10 mouse cellular contexts compared by ENCODE assay signal in the genomic region with DNA sequence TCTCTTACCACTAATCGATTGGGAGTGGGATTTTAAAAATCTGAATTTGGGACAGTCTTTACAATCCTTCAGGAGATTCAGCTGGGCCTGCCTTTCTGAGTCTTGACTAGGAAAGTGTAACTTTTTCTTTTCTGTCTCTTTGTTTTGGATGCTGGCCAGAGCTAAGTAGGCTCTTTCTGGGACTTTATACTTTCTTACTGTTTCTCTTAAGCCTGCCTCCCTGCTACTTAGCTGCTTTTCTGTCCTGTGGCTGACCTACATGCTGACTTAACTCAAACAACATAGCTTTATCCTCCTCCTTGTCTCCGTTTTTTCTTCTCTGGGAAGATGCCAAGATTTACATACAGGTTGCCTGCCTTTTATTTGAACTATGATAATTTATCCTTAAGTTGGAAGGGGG. TPM values are rescaled to one million over a fixed set of nuclear protein-coding genes. Genes with fewer than 3 reads are reported as not detected.
DNase-seq lines count a peak whose midpoint lies in the region; ATAC-seq and TF ChIP-seq lines count a peak whose summit lies in the region.
"Had no signal": no experiment of that assay in that cellular context is flagged by ENCODE, and none has a peak within 500 bp of the region (broad histone marks: within the 10 kb centered on the region; RNA-seq: fewer than 3 reads in every experiment).

No protein-coding gene starts in this region.

- H3K27ac ChIP-seq in hindbrain, embryonic 10.5 days = 0 out of 2 replicates have a peak overlapping the region, but pooled peaks have one; percentile 16
- H3K27ac ChIP-seq in hindbrain, embryonic 16.5 days (ENCODE audit: low read depth, low read length) = no peak overlapping the region
- peak overlapping the region; percentile 48; the same call in 1 of the 2 replicates for H3K27ac ChIP-seq in neural tube, embryonic 14.5 days (ENCODE audit: low read depth, low read length)
- H3K27ac ChIP-seq in kidney, postnatal 0 days = no peak overlapping the region
- H3K27ac ChIP-seq in thymus, adult 2 months (ENCODE audit: control insufficient read depth, insufficient read depth, low read length) = no peak overlapping the region

- H3K4me1 ChIP-seq in hindbrain, embryonic 10.5 days (replicated peaks) = peaks cover 23% of the 10 kb centered on the region
- peaks cover 11% of the 10 kb centered on the region for H3K4me1 ChIP-seq in hindbrain, embryonic 16.5 days (ENCODE audit: control insufficient read depth, insufficient read depth, low read depth, low read length)
- H3K4me1 ChIP-seq in neural tube, embryonic 14.5 days (ENCODE audit: control insufficient read depth, insufficient read depth, low read length) = peaks cover 12% of the 10 kb centered on the region
- H3K4me1 ChIP-seq in kidney, postnatal 0 days (replicated peaks; ENCODE audit: insufficient read depth, low read length) = peaks cover 12% of the 10 kb centered on the region
- peaks cover 11% of the 10 kb centered on the region for H3K4me1 ChIP-seq in thymus, adult 2 months (replicated peaks; ENCODE audit: control insufficient read depth, insufficient read depth, low read length)

- peaks cover 12% of the 10 kb centered on the region for H3K36me3 ChIP-seq in hindbrain, embryonic 10.5 days
- H3K36me3 ChIP-seq in hindbrain, embryonic 16.5 days (ENCODE audit: control insufficient read depth, insufficient read depth, low read length) = no peaks in the 10 kb centered on the region
- no peaks in the 10 kb centered on the region for H3K36me3 ChIP-seq in neural tube, embryonic 14.5 days (ENCODE audit: control insufficient read depth, insufficient read depth, low read length)
- no peaks in the 10 kb centered on the region for H3K36me3 ChIP-seq in kidney, postnatal 0 days (ENCODE audit: insufficient read depth, low read length)
- H3K36me3 ChIP-seq in thymus, adult 2 months (ENCODE audit: control insufficient read depth, insufficient read depth, low read length) = no peaks in the 10 kb centered on the region

- ATAC-seq in hindbrain, embryonic 16.5 days = no peak
- ATAC-seq in neural tube, embryonic 14.5 days (ENCODE audit: low read depth) = no peak
- ATAC-seq in kidney, postnatal 0 days (replicated peaks; ENCODE audit: low FRiP score, low read depth) = no peak

- H3K4me3 ChIP-seq in hindbrain, embryonic 10.5 days = no peak overlapping the region
- no peak overlapping the region for H3K4me3 ChIP-seq in hindbrain, embryonic 16.5 days (ENCODE audit: low read length)
- H3K4me3 ChIP-seq in neural tube, embryonic 14.5 days (ENCODE audit: low read depth, low read length) = no peak overlapping the region
- no peak overlapping the region for H3K4me3 ChIP-seq in kidney, postnatal 0 days (replicated peaks; ENCODE audit: low read depth, low read length)
- no peak overlapping the region for H3K4me3 ChIP-seq in thymus, adult 2 months (ENCODE audit: control insufficient read depth, insufficient read depth, low read length)
- H3K4me3 ChIP-seq: myocyte had no signal

- WGBS in hindbrain, embryonic 10.5 days = 66% methylated on average over 2 of the region's 2 CpGs
- WGBS in hindbrain, embryonic 16.5 days = 40% methylated on average over 2 of the region's 2 CpGs
- 53% methylated on average over 2 of the region's 2 CpGs for WGBS in neural tube, embryonic 14.5 days
- WGBS in kidney, postnatal 0 days = 26% methylated on average over 2 of the region's 2 CpGs
- WGBS in thymus, adult 2 months = 83% methylated on average over 2 of the region's 2 CpGs

- H3K9me3 ChIP-seq in hindbrain, embryonic 10.5 days = no peaks in the 10 kb centered on the region
- no peaks in the 10 kb centered on the region for H3K9me3 ChIP-seq in hindbrain, embryonic 16.5 days (ENCODE audit: control insufficient read depth, low read length)
- no peaks in the 10 kb centered on the region for H3K9me3 ChIP-seq in neural tube, embryonic 14.5 days (ENCODE audit: control insufficient read depth, low read length)
- H3K9me3 ChIP-seq in kidney, postnatal 0 days (replicated peaks; ENCODE audit: low read length) = no peaks in the 10 kb centered on the region

- no peak overlapping the region for H3K9ac ChIP-seq in hindbrain, embryonic 16.5 days (ENCODE audit: low read depth, low read length)
- no peak overlapping the region for H3K9ac ChIP-seq in neural tube, embryonic 14.5 days (replicated peaks; ENCODE audit: low read depth, low read length)
- no peak overlapping the region for H3K9ac ChIP-seq in kidney, postnatal 0 days (ENCODE audit: low read depth, low read length)

- H3K27me3 ChIP-seq in hindbrain, embryonic 10.5 days (ENCODE audit: insufficient read depth, poor library complexity, severe bottlenecking) = no peaks in the 10 kb centered on the region
- no peaks in the 10 kb centered on the region for H3K27me3 ChIP-seq in hindbrain, embryonic 16.5 days (replicated peaks; ENCODE audit: control insufficient read depth, insufficient read depth, low read length)
- no peaks in the 10 kb centered on the region for H3K27me3 ChIP-seq in neural tube, embryonic 14.5 days (ENCODE audit: control insufficient read depth, insufficient read depth, low read length)
- H3K27me3 ChIP-seq in kidney, postnatal 0 days (ENCODE audit: insufficient read depth, low read length) = no peaks in the 10 kb centered on the region
- no peaks in the 10 kb centered on the region for H3K27me3 ChIP-seq in thymus, adult 2 months (ENCODE audit: control insufficient read depth, insufficient read depth, low read length)

- H3K4me2 ChIP-seq in hindbrain, embryonic 16.5 days (ENCODE audit: low read length) = no peak overlapping the region
- no peak overlapping the region for H3K4me2 ChIP-seq in neural tube, embryonic 14.5 days (ENCODE audit: low read depth, low read length)
- no peak overlapping the region for H3K4me2 ChIP-seq in kidney, postnatal 0 days (ENCODE audit: low read length)

- no peak for DNase-seq in hindbrain, embryonic 10.5 days (ENCODE audit: low spot score)
- no peak for DNase-seq in neural tube, embryonic 10.5 days (ENCODE audit: extremely low spot score, low spot score)
- DNase-seq in kidney, postnatal 0 days (ENCODE audit: low spot score) = peak; percentile 68
- DNase-seq in testis, postnatal 10 days (ENCODE audit: low spot score) = no peak
- no peak for DNase-seq in thymus, adult 2 months
- DNase-seq: cerebellum, adult 9-10 months; gastrocnemius, postnatal 10 days had no signal

- TF ChIP-seq CTCF in kidney, postnatal 0 days (IDR thresholded peaks at IDR 0.05; ENCODE audit: low read depth) = no peak
- no peak for TF ChIP-seq CTCF in thymus, adult 2 months (IDR thresholded peaks at IDR 0.05; ENCODE audit: borderline replicate concordance, control insufficient read depth, extremely low read depth, insufficient read depth, low read length, poor library complexity)

- no peak for TF ChIP-seq POLR2A in thymus, adult 2 months (IDR thresholded peaks at IDR 0.05; ENCODE audit: control insufficient read depth, extremely low read depth, insufficient read depth, low read length, poor library complexity)

RNA-seq across cellular contexts. Expression of gene Senp6, which starts 19.0 kb away (rescaled TPM):
- polyA plus RNA-seq in hindbrain, embryonic 10.5 days (2016; fragmentation: Nextera tagmentation; extraction: Ambion mirVana) = 48.2 and 49.8 TPM in 2 replicates
- 36.5 and 43.8 TPM in 2 replicates for polyA plus RNA-seq in hindbrain, embryonic 16.5 days (2015; fragmentation: Nextera tagmentation; extraction: Ambion mirVana)
- polyA plus RNA-seq in neural tube, embryonic 14.5 days (2014; fragmentation: Nextera tagmentation; extraction: Ambion mirVana) = 65.3 and 70.6 TPM in 2 replicates
- 52.6 and 59.4 TPM in 2 replicates for polyA plus RNA-seq in kidney, postnatal 0 days (2015; fragmentation: Nextera tagmentation; extraction: Ambion mirVana)
- 29.7 and 39.4 TPM in 2 replicates for polyA plus RNA-seq in thymus, adult 2 months (2012; rRNA removed)

Comparison
In these comparisons a context has a peak if more than half of its experiments do, and no peak if none do; other contexts are left out.
1. H3K27ac ChIP-seq: peak in hindbrain, embryonic 10.5 days (single experiment) and neural tube, embryonic 14.5 days (single experiment); none in hindbrain, embryonic 16.5 days (single experiment), kidney, postnatal 0 days (single experiment) and thymus, adult 2 months (single experiment).